Mouse (Mus musculus): ENCODE results near the gene Gm28576. TPM values are rescaled to one million over a fixed set of nuclear protein-coding genes. Genes with fewer than 3 reads are reported as not detected.
"Not testable (repeated sequence)": the region's sequence is repeated elsewhere in the genome, so short reads cannot be mapped to it uniquely, and the experiment has no call there.

Gm28576 gene
- not detected in 2 replicates for polyA plus RNA-seq (2012; rRNA removed)

- not testable (repeated sequence) for H3K4me1 ChIP-seq (ENCODE audit: control insufficient read depth, insufficient read depth, low read length); H3K27ac ChIP-seq (ENCODE audit: insufficient read depth, low read depth, low read length); H3K4me3 ChIP-seq (ENCODE audit: insufficient read depth, low read depth, low read length); H3K36me3 ChIP-seq (ENCODE audit: control insufficient read depth, insufficient read depth, low read length); H3K27me3 ChIP-seq (replicated peaks; ENCODE audit: control insufficient read depth, insufficient read depth, low read length); DNase-seq
- WGBS = no CpG with 5 or more reads among the region's 8 CpGs
Measured at GRCm38 (mm10) chrY:7722641-7723040, at the start of gene Gm28576. TSS of gene Gm28576 (plus strand) at chrY:7722941.

Other genes starting within 250 kb of the Gm28576 start
- gene Gm20826, start 84.5 kb upstream of the Gm28576 start, polyA plus RNA-seq (2012; rRNA removed) = not detected in 2 replicates